ENCODE assay signal across 8 mouse cellular contexts in the genomic region with DNA sequence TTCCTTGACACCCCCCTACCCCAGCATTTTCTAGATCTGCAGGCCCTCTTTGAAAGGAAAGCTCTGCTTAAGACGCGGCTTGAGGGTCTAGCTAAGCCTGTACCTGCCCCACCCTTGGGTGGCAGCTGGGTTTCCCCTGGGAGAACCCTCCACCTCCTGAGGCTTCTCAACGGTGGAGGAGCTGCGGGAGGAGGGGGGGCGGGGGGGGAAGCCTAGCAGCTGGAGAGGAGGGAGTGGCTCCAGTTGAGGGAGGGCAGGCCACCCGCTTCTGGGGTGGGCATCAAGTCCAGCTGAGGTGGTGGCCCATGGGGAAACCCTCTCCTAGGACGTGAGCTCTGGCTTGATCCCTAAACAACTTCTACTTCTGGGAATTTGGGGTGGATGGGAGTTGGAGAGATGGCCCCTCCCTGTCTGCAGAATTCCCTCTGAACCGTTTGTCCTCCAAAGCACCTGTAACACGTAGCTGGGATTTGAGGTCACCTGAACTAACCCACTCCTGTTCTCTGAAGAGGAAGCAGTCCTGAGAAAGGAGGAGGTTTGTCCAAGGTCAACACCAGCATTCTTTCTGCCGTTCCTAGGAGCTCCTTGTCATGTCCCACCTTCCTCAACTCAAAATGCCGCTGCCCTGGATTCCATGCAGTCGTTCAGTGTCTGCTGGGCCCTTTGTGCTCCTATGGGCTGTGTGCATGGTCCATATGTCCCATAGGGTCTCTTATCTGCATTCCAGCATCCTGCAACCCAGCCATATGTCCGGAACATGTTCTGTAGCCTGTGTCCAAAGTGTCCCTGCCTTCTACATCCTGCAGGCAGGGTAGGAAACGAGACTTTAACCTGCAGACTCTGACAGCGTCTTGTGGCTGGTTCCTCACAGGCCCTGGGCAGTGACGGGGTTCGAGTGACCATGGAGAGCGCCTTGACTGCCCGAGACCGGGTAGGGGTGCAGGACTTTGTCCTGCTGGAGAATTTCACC. TPM values are rescaled to one million over a fixed set of nuclear protein-coding genes. Genes with fewer than 3 reads are reported as not detected.
DNase-seq lines count a peak whose midpoint lies in the region; ATAC-seq lines count a peak whose summit lies in the region.

No protein-coding gene starts in this region.

- no peak for DNase-seq in forebrain, embryonic 11.5 days (ENCODE audit: low spot score)
- DNase-seq in kidney, postnatal 14 days: peak; percentile 24
- DNase-seq in right cerebral cortex, postnatal 25 days: no peak
- DNase-seq in cerebellum, adult 9-11 months: no peak
- no peak for DNase-seq in left cerebral cortex, adult 8-10 months (ENCODE audit: low spot score in 2 of 2)

- WGBS in forebrain, embryonic 11.5 days: 72% methylated on average over 18 of the region's 20 CpGs
- WGBS in midbrain, embryonic 13.5 days: 65% methylated on average over 19 of the region's 20 CpGs

- no peaks in the 10 kb centered on the region for H3K27me3 ChIP-seq in megakaryocyte, embryonic 14.5 days (replicated peaks)
- peaks cover 19% of the 10 kb centered on the region for H3K27me3 ChIP-seq in forebrain, embryonic 11.5 days (ENCODE audit: control insufficient read depth, insufficient read depth, low read length)
- H3K27me3 ChIP-seq in midbrain, embryonic 13.5 days: peaks cover 53% of the 10 kb centered on the region

- no peak overlapping the region for H3K27ac ChIP-seq in forebrain, embryonic 11.5 days (ENCODE audit: low read depth, low read length)
- no peak overlapping the region for H3K27ac ChIP-seq in midbrain, embryonic 13.5 days

- H3K36me3 ChIP-seq in megakaryocyte, embryonic 14.5 days (replicated peaks; ENCODE audit: low read length): peaks cover 51% of the 10 kb centered on the region
- no peaks in the 10 kb centered on the region; the same call in 1 of the 2 replicates for H3K36me3 ChIP-seq in forebrain, embryonic 11.5 days (ENCODE audit: control insufficient read depth, insufficient read depth, low read length)
- peaks cover 12% of the 10 kb centered on the region; the same call in 1 of the 2 replicates for H3K36me3 ChIP-seq in midbrain, embryonic 13.5 days

- peak overlapping the region; percentile 94 for H3K4me3 ChIP-seq in megakaryocyte, embryonic 14.5 days (replicated peaks)
- peak overlapping the region; percentile 39; the same call in 1 of the 2 replicates for H3K4me3 ChIP-seq in forebrain, embryonic 11.5 days (ENCODE audit: low read depth, low read length)
- peak overlapping the region; percentile 62 for H3K4me3 ChIP-seq in midbrain, embryonic 13.5 days (replicated peaks)

- no peaks in the 10 kb centered on the region for H3K9me3 ChIP-seq in megakaryocyte, embryonic 14.5 days
- no peaks in the 10 kb centered on the region for H3K9me3 ChIP-seq in forebrain, embryonic 11.5 days (ENCODE audit: control insufficient read depth, low read length)
- no peaks in the 10 kb centered on the region for H3K9me3 ChIP-seq in midbrain, embryonic 13.5 days

- peak overlapping the region; percentile 84 for H3K4me2 ChIP-seq in forebrain, embryonic 11.5 days (ENCODE audit: low read depth, low read length, severe bottlenecking)
- H3K4me2 ChIP-seq in midbrain, embryonic 13.5 days (replicated peaks): peak overlapping the region; percentile 97

- no peak for ATAC-seq in megakaryocyte, adult 5-6 weeks (ENCODE audit: poor library complexity, severe bottlenecking)
- ATAC-seq in forebrain, embryonic 11.5 days (replicated peaks; ENCODE audit: low FRiP score): no peak
- ATAC-seq in midbrain, embryonic 13.5 days: no peak

- peaks cover 84% of the 10 kb centered on the region for H3K4me1 ChIP-seq in megakaryocyte, embryonic 14.5 days
- peaks cover 23% of the 10 kb centered on the region for H3K4me1 ChIP-seq in forebrain, embryonic 11.5 days (replicated peaks; ENCODE audit: control insufficient read depth, insufficient read depth, low read length)
- H3K4me1 ChIP-seq in midbrain, embryonic 13.5 days (replicated peaks): peaks cover 40% of the 10 kb centered on the region

- H3K9ac ChIP-seq in forebrain, embryonic 11.5 days (ENCODE audit: low read length): peak overlapping the region; percentile 68; the same call in 1 of the 2 replicates
- peak overlapping the region; percentile 70 for H3K9ac ChIP-seq in midbrain, embryonic 13.5 days (replicated peaks)

RNA-seq across cellular contexts. Expression of gene Myo1c, which starts 6.6 kb away (rescaled TPM):
- 28.1 and 63.4 TPM in 2 replicates for polyA plus RNA-seq in megakaryocyte, embryonic 14.5 days (2012; ENCODE audit: insufficient read depth, low replicate concordance)
- 21.2 and 28.4 TPM in 2 replicates for total RNA-seq in megakaryocyte, adult 5-6 weeks (2015)
- total RNA-seq in megakaryocyte, adult 5-6 weeks (2017): 25.3 and 29.2 TPM in 2 replicates
- 13.8 and 15.1 TPM in 2 replicates for polyA plus RNA-seq in forebrain, embryonic 11.5 days (2014; fragmentation: Nextera tagmentation; extraction: Ambion mirVana)
- polyA plus RNA-seq in midbrain, embryonic 13.5 days (2015; fragmentation: Nextera tagmentation; extraction: Ambion mirVana): 6.5 and 7.6 TPM in 2 replicates
- total RNA-seq in left cerebral cortex, adult 8-10 months (2022): 10 to 100 TPM; 18.2 to 27.0 (median 21.2) TPM

RNA-seq across cellular contexts. Expression of gene Crk, which starts 22.2 kb away (rescaled TPM):
- 62.5 and 120 TPM in 2 replicates for polyA plus RNA-seq in megakaryocyte, embryonic 14.5 days (2012; ENCODE audit: insufficient read depth, low replicate concordance)
- total RNA-seq in megakaryocyte, adult 5-6 weeks (2015): 52.1 and 54.9 TPM in 2 replicates
- total RNA-seq in megakaryocyte, adult 5-6 weeks (2017): 50.7 and 56.2 TPM in 2 replicates
- polyA plus RNA-seq in forebrain, embryonic 11.5 days (2014; fragmentation: Nextera tagmentation; extraction: Ambion mirVana): 140 and 143 TPM in 2 replicates
- polyA plus RNA-seq in midbrain, embryonic 13.5 days (2015; fragmentation: Nextera tagmentation; extraction: Ambion mirVana): 129 and 130 TPM in 2 replicates
- total RNA-seq in left cerebral cortex, adult 8-10 months (2022): 100 to 1,000 TPM; 108 to 117 (median 112) TPM

RNA-seq across cellular contexts. Expression of gene Inpp5k, which starts 26.1 kb away (rescaled TPM):
- polyA plus RNA-seq in megakaryocyte, embryonic 14.5 days (2012; ENCODE audit: insufficient read depth, low replicate concordance): 38.5 and 43.3 TPM in 2 replicates
- total RNA-seq in megakaryocyte, adult 5-6 weeks (2015): 76.2 and 79.9 TPM in 2 replicates
- total RNA-seq in megakaryocyte, adult 5-6 weeks (2017): 44.5 and 46.5 TPM in 2 replicates
- 20.8 and 24.6 TPM in 2 replicates for polyA plus RNA-seq in forebrain, embryonic 11.5 days (2014; fragmentation: Nextera tagmentation; extraction: Ambion mirVana)
- polyA plus RNA-seq in midbrain, embryonic 13.5 days (2015; fragmentation: Nextera tagmentation; extraction: Ambion mirVana): 41.9 and 43.4 TPM in 2 replicates
- 10 to 100 TPM; 41.3 to 43.5 (median 42.5) TPM for total RNA-seq in left cerebral cortex, adult 8-10 months (2022)

Comparison
In these comparisons a context has a peak if more than half of its experiments do, and no peak if none do; other contexts are left out.
1. H3K4me3 ChIP-seq: peak in every context shown above with its lines; median percentile 94 in megakaryocyte, embryonic 14.5 days; 62 in midbrain, embryonic 13.5 days; 39 in forebrain, embryonic 11.5 days.